Mouse (Mus musculus) CH12.LX (cell line): ENCODE data around the gene Swi5. TPM values are rescaled to one million over a fixed set of nuclear protein-coding genes. Genes with fewer than 3 reads are reported as not detected.

Experiments
- DNase-seq: peaks from one replicate; pipeline ENCODE4 v3.0.0-alpha.2; 2013; ENCODE audit errors: extremely low read depth
- H3K27ac ChIP-seq: 2 replicates; pipeline ENCODE4 v1.5.1; 2012; ENCODE audit warnings: low read depth, mild to moderate bottlenecking, control low read depth, moderate library complexity; ENCODE audit not compliant: insufficient read depth
- H3K27me3 ChIP-seq: replicated peaks from 2 replicates; pipeline ENCODE3; 2012; ENCODE audit warnings: inconsistent platforms
- H3K36me3 ChIP-seq, 2 experiments: replicated peaks in 1 of 2; 2 replicates each; pipeline versions ENCODE3 to v1.6.1; 2012; ENCODE audit warnings: inconsistent platforms in 1 of 2, low read length in 1 of 2, mild to moderate bottlenecking in 1 of 2, mixed read lengths in 1 of 2, moderate library complexity in 1 of 2; ENCODE audit not compliant: control insufficient read depth in 1 of 2, insufficient read depth in 1 of 2
- H3K4me1 ChIP-seq, 2 experiments: 2 replicates each; pipeline ENCODE4 v1.6.1; 2012; ENCODE audit warnings: inconsistent platforms in 1 of 2, moderate library complexity in 1 of 2; ENCODE audit not compliant: insufficient read depth in 2 of 2, control insufficient read depth in 1 of 2
- H3K4me2 ChIP-seq: 2 replicates; pipeline ENCODE4 v1.6.1; 2012; ENCODE audit warnings: low read depth, mild to moderate bottlenecking, control low read depth; ENCODE audit not compliant: poor library complexity, insufficient read depth, severe bottlenecking
- H3K4me3 ChIP-seq, 3 experiments: fragments of 150-350 bp in 1 of 3; sonication (generic) in 1 of 3; replicated peaks in 1 of 3; 2 replicates each; pipeline versions ENCODE3 to v1.5.1; 2011 to 2012; ENCODE audit warnings: low read depth in 2 of 3, low read length in 2 of 3, mild to moderate bottlenecking in 2 of 3, moderate library complexity in 2 of 3, control low read depth in 1 of 3, improper control_type of control experiment in 1 of 3, inconsistent platforms in 1 of 3, mixed read lengths in 1 of 3; ENCODE audit not compliant: poor library complexity in 1 of 3
- H3K79me2 ChIP-seq: replicated peaks from 2 replicates; pipeline ENCODE4 v1.6.1; 2012; ENCODE audit warnings: mild to moderate bottlenecking, moderate library complexity; ENCODE audit not compliant: control insufficient read depth, poor library complexity, insufficient read depth, severe bottlenecking; ENCODE audit errors: extremely low read depth
- H3K9ac ChIP-seq: 2 replicates; pipeline ENCODE4 v1.6.1; 2012; ENCODE audit warnings: low read depth, mild to moderate bottlenecking, control low read depth, moderate library complexity; ENCODE audit not compliant: insufficient read depth
- H3K9me3 ChIP-seq: replicated peaks from 2 replicates; pipeline ENCODE3; 2012; ENCODE audit warnings: low read length, inconsistent platforms, mixed read lengths
- CHD1 ChIP-seq: IDR thresholded peaks from 2 replicates; pipeline ENCODE4 v1.6.1; 2012; ENCODE audit warnings: low read depth, low read length, improper control_type of control experiment, inconsistent platforms
- CHD2 ChIP-seq: IDR thresholded peaks from 2 replicates; pipeline ENCODE4 v1.6.1; 2011; ENCODE audit warnings: low read length, improper control_type of control experiment
- ELF1 ChIP-seq: IDR thresholded peaks from 2 replicates; pipeline ENCODE4 v1.6.1; 2014; ENCODE audit warnings: low read depth, mild to moderate bottlenecking, inconsistent platforms, low read length, improper control_type of control experiment
- ETS1 ChIP-seq: conservative IDR thresholded peaks from 2 replicates; pipeline ENCODE4 v1.6.1; 2012; ENCODE audit warnings: low read depth, mild to moderate bottlenecking, inconsistent platforms, low read length, improper control_type of control experiment, moderate library complexity
- JUN ChIP-seq: IDR thresholded peaks from 2 replicates; pipeline ENCODE4 v1.6.1; 2011; ENCODE audit warnings: low read depth, mild to moderate bottlenecking, low read length, improper control_type of control experiment, moderate library complexity; ENCODE audit not compliant: insufficient read depth
- JUND ChIP-seq: conservative IDR thresholded peaks from 2 replicates; pipeline ENCODE4 v1.6.1; 2011; ENCODE audit warnings: low read depth, low read length, improper control_type of control experiment
- MAFK ChIP-seq: IDR thresholded peaks from 2 replicates; pipeline ENCODE4 v1.6.1; 2011; ENCODE audit warnings: low read length, improper control_type of control experiment; ENCODE audit not compliant: insufficient replicate concordance
- MAX ChIP-seq: IDR thresholded peaks from 2 replicates; pipeline ENCODE4 v1.6.1; 2011; ENCODE audit warnings: low read length, improper control_type of control experiment
- MEF2A ChIP-seq: IDR thresholded peaks from 2 replicates; pipeline ENCODE4 v1.6.1; 2014; ENCODE audit warnings: low read depth, mild to moderate bottlenecking, inconsistent platforms, low read length, improper control_type of control experiment, borderline replicate concordance
- MXI1 ChIP-seq: IDR thresholded peaks from 2 replicates; pipeline ENCODE4 v1.6.1; 2011; ENCODE audit warnings: mild to moderate bottlenecking, low read depth, low read length, improper control_type of control experiment
- NELFE ChIP-seq: IDR thresholded peaks from 2 replicates; pipeline ENCODE4 v1.6.1; 2011; ENCODE audit warnings: low read depth, low read length, improper control_type of control experiment
- NRF1 ChIP-seq: IDR thresholded peaks from 2 replicates; pipeline ENCODE4 v1.6.1; 2014; ENCODE audit warnings: low read depth, mild to moderate bottlenecking, inconsistent platforms, low read length, improper control_type of control experiment, moderate library complexity
- POLR2A ChIP-seq: IDR thresholded peaks from 2 replicates; pipeline ENCODE4 v1.6.1; 2011; ENCODE audit warnings: low read depth, mild to moderate bottlenecking, improper control_type of control experiment, low read length
- POLR2AphosphoS2 ChIP-seq: IDR thresholded peaks from 2 replicates; pipeline ENCODE4 v1.6.1; 2011; ENCODE audit warnings: low read depth, low read length, improper control_type of control experiment
- UBTF ChIP-seq: IDR thresholded peaks from 2 replicates; pipeline ENCODE4 v1.6.1; 2012; ENCODE audit warnings: low read depth, mild to moderate bottlenecking, inconsistent platforms, low read length, improper control_type of control experiment, moderate library complexity
- USF2 ChIP-seq: conservative IDR thresholded peaks from 2 replicates; pipeline ENCODE4 v1.6.1; 2011; ENCODE audit warnings: low read depth, low read length, improper control_type of control experiment
- ZMIZ1 ChIP-seq: IDR thresholded peaks from 2 replicates; pipeline ENCODE4 v1.6.1; 2012; ENCODE audit warnings: low read depth, mild to moderate bottlenecking, inconsistent platforms, low read length, improper control_type of control experiment
- dilution Hi-C: fragments of 300-500 bp; cut with MboI; formaldehyde crosslinking; loops from 2 replicates; pipeline ENCODE4 v1.14.3; 2020; ENCODE audit warnings: low sequenced_read_pairs; ENCODE audit not compliant: extremely low pct_unique_long_range_greater_than_20kb, extremely low pct_ligation_motif_present
- in situ Hi-C: fragments of 300-500 bp; cut with MboI; formaldehyde crosslinking; loops from 3 replicates; pipeline ENCODE4 v1.14.3; 2019; ENCODE audit warnings: low sequenced_read_pairs, low pct_ligation_motif_present, low pct_unique_long_range_greater_than_20kb, mixed read lengths
- polyA plus RNA-seq: library from polyadenylated mRNA; unstranded; fragments of >175 nt; gene quantifications from 2 replicates; pipeline ENCODE4 v1.2.1, GENCODE M21; 2012; ENCODE audit warnings: low read depth; ENCODE audit not compliant: insufficient read length
- total RNA-seq, 2 experiments: library from RNA; depleted of rRNA; stranded (reverse); fragments of 300-350 nt in 1 of 2; fragments of >200 nt in 1 of 2; gene quantifications; 2 replicates each; pipeline ENCODE4 v1.2.3; 2012 to 2014

Swi5 gene
- total and polyA plus RNA-seq, 3 experiments, result 295 to 437 (median 344) TPM

DNA sequence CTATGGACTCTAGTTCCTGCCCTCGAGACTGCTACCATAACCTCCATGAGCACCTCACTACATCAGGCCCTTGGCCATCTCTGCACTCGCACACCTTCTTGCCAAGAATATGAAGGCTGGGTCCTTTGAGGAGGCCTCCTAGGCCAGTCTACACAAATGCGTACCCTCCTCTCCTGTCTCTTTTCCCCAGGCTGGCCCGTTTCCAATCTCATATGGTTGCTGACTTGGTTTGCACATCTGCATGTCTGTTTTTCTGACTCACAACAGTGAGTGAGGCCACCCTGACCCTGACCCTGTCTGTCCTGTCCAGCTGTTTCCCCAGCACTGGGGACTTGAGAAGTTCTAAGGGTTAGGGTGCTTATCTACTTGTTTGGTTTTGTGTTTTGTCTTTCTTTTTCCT is 41.1 kb downstream of the Swi5 start:
- H3K4me2 ChIP-seq, result no peak overlapping the region
- no peaks in the 10 kb centered on the region for H3K9me3 ChIP-seq
- TF ChIP-seq MEF2A, result no peak
- no peak for TF ChIP-seq JUND
- no peak for TF ChIP-seq MAX
- H3K4me1 ChIP-seq, result no peaks in the 10 kb centered on the region
- H3K27ac ChIP-seq, result no peak overlapping the region
- in situ Hi-C loops (no loop called here), dilution Hi-C loops (no loop called here)
- peaks cover 61 to 96% of the 10 kb centered on the region in 2 experiments for H3K36me3 ChIP-seq
- no peaks in the 10 kb centered on the region for H3K79me2 ChIP-seq
- DNase-seq, result no peak
- no peaks in the 10 kb centered on the region for H3K27me3 ChIP-seq
- no peak overlapping the region for H3K9ac ChIP-seq
- no peak overlapping the region for H3K4me3 ChIP-seq

- Histone ChIP-seq H3K4me1 (peaks cover 0 to 1% of the 10 kb centered on the region in 2 experiments; a peak in 2 of 4 replicates), H3K27ac (no peak overlapping the region), H3K79me2 (no peaks in the 10 kb centered on the region), H3K9me3 (no peaks in the 10 kb centered on the region), H3K4me2 (no peak overlapping the region), H3K27me3 (no peaks in the 10 kb centered on the region), H3K9ac (no peak overlapping the region), H3K4me3 (no peak overlapping the region), H3K36me3 (peaks cover 34 to 85% of the 10 kb centered on the region in 2 experiments)
- in situ Hi-C loops, result no loop called here
- TF ChIP-seq POLR2A, result no peak
- no peak for TF ChIP-seq CHD2
- no peak for TF ChIP-seq MXI1
- TF ChIP-seq ELF1, result no peak
- TF ChIP-seq CHD1, result no peak
- no peak for TF ChIP-seq JUN
- TF ChIP-seq ZMIZ1, result no peak
- no peak for TF ChIP-seq POLR2AphosphoS2
- TF ChIP-seq MAFK, result no peak
- TF ChIP-seq MAX, result no peak
- TF ChIP-seq ETS1, result no peak
- TF ChIP-seq USF2, result no peak
- TF ChIP-seq UBTF, result no peak
- TF ChIP-seq NRF1, result no peak
- TF ChIP-seq MEF2A, result no peak
- TF ChIP-seq JUND, result no peak
- TF ChIP-seq NELFE, result no peak
- DNase-seq, result no peak
- dilution Hi-C loops, result no loop called here
Measured at GRCm38 (mm10) chr2:32242986-32243385, 44.9 kb downstream of the Swi5 start.
